Comparison of ENCODE assay signal across 8 mouse cellular contexts in genomic region chr6:112696056-112696950, GRCm38 (mm10). TPM values are rescaled to one million over a fixed set of nuclear protein-coding genes. Genes with fewer than 3 reads are reported as not detected.
DNase-seq lines count a peak whose midpoint lies in the region; ATAC-seq lines count a peak whose summit lies in the region.

TSS of gene Rad18 (minus strand) at chr6:112696686.

- H3K9ac ChIP-seq in hindbrain, embryonic 11.5 days (ENCODE audit: low read depth, low read length): peak within 1 kb of the TSS; percentile 57

- no peaks in the 10 kb centered on the region for H3K36me3 ChIP-seq in hindbrain, embryonic 11.5 days (ENCODE audit: control insufficient read depth, insufficient read depth, low read length)

- DNase-seq in Muller cell, postnatal 12 days (ENCODE audit: inconsistent ontology term): peak; percentile 90
- DNase-seq in cerebellum, adult 9-10 months: peak; percentile 79
- DNase-seq in hindbrain, embryonic 11.5 days (ENCODE audit: low spot score): peak; percentile 94
- DNase-seq in layer of hippocampus, postnatal 25 days (ENCODE audit: extremely low spot score in 1 of 2, low spot score in 1 of 2): peak; percentile 69 to 72
- peak; percentile 88 for DNase-seq in lung, postnatal 36 days
- peak; percentile 92 for DNase-seq in retina, postnatal 1 day
- DNase-seq in urinary bladder, adult 18-20 months (ENCODE audit: low spot score in 2 of 2): peak; percentile 70 to 75

- no peaks in the 10 kb centered on the region for H3K27me3 ChIP-seq in hindbrain, embryonic 11.5 days (ENCODE audit: control insufficient read depth, insufficient read depth, low read length)

- H3K4me1 ChIP-seq in hindbrain, embryonic 11.5 days (replicated peaks; ENCODE audit: control insufficient read depth, insufficient read depth, low read length): no peaks in the 10 kb centered on the region; the same call in 1 of the 2 replicates

- no peak within 1 kb of the TSS for H3K27ac ChIP-seq in hindbrain, embryonic 11.5 days (ENCODE audit: low read depth, low read length)

- peak within 1 kb of the TSS; percentile 73 for H3K4me2 ChIP-seq in hindbrain, embryonic 11.5 days (replicated peaks; ENCODE audit: low read depth, low read length)

- ATAC-seq in frontal cortex, adult (ENCODE audit: low TSS enrichment): peak; percentile 97
- ATAC-seq in hindbrain, embryonic 11.5 days (ENCODE audit: low FRiP score): peak; percentile 94

- H3K9me3 ChIP-seq in hindbrain, embryonic 11.5 days (ENCODE audit: control insufficient read depth, low read length): no peaks in the 10 kb centered on the region

- 1% methylated on average over 76 of the region's 77 CpGs for WGBS in hindbrain, embryonic 11.5 days

- peak within 1 kb of the TSS; percentile 81 for H3K4me3 ChIP-seq in hindbrain, embryonic 11.5 days (ENCODE audit: low read depth, low read length)

RNA-seq across cellular contexts. Expression of gene Rad18, which starts in this region (rescaled TPM):
- 36.1 and 37.0 TPM in 2 replicates for polyA plus RNA-seq in hindbrain, embryonic 11.5 days (2014; fragmentation: Nextera tagmentation; extraction: Ambion mirVana)
- total RNA-seq in layer of hippocampus, postnatal 25 days (2021): 1 to 10 TPM; 6.8 TPM
